Mouse (Mus musculus) lung, postnatal 25 days (tissue): ENCODE results near the gene Flt3.

Experiments used
- DNase-seq: peaks from one replicate; pipeline ENCODE4 v3.0.0; 2022; ENCODE audit warnings: low spot score

Flt3 gene

GRCm38 (mm10) chr5:147399843-147400504, at the start of gene Flt3:
Gene Flt3, minus strand, starts transcription at chr5:147400489.
- DNase-seq: peak; percentile 7

GRCm38 (mm10) chr5:147448933-147449332, 48.6 kb upstream of the Flt3 start:
- DNase-seq: no peak

- no peak for DNase-seq
Measured at GRCm38 (mm10) chr5:147448526-147448925, 48.2 kb upstream of the Flt3 start.

- no peak for DNase-seq
Measured at GRCm38 (mm10) chr5:147445252-147445651, 45.0 kb upstream of the Flt3 start.

GRCm38 (mm10) chr5:147444757-147445156, 44.5 kb upstream of the Flt3 start:
- no peak for DNase-seq

GRCm38 (mm10) chr5:147444298-147444697, 44.0 kb upstream of the Flt3 start:
- DNase-seq: no peak

- DNase-seq: no peak
Measured at GRCm38 (mm10) chr5:147442741-147443140, 42.5 kb upstream of the Flt3 start.

- no peak for DNase-seq
Measured at GRCm38 (mm10) chr5:147441979-147442378, 41.7 kb upstream of the Flt3 start.

GRCm38 (mm10) chr5:147440996-147441507, 40.8 kb upstream of the Flt3 start:
- no peak for DNase-seq

GRCm38 (mm10) chr5:147436491-147436890, 36.2 kb upstream of the Flt3 start:
- DNase-seq: no peak

GRCm38 (mm10) chr5:147435751-147436150, 35.5 kb upstream of the Flt3 start:
- DNase-seq: no peak

- DNase-seq: peak; percentile 61
Measured at GRCm38 (mm10) chr5:147435224-147435623, 34.9 kb upstream of the Flt3 start.

- no peak for DNase-seq
Measured at GRCm38 (mm10) chr5:147432927-147433326, 32.6 kb upstream of the Flt3 start.

GRCm38 (mm10) chr5:147430936-147431839, 30.9 kb upstream of the Flt3 start:
- peak; percentile 72 for DNase-seq

GRCm38 (mm10) chr5:147430361-147430935, 30.2 kb upstream of the Flt3 start:
- peak; percentile 26 for DNase-seq

- DNase-seq: peak; percentile 95
Measured at GRCm38 (mm10) chr5:147429535-147430305, 29.4 kb upstream of the Flt3 start, which contains the start of gene Pan3. Gene Pan3, plus strand, starts transcription at chr5:147430161.

- no peak for DNase-seq
Measured at GRCm38 (mm10) chr5:147426048-147426805, 25.9 kb upstream of the Flt3 start.

- no peak for DNase-seq
Measured at GRCm38 (mm10) chr5:147423612-147424011, 23.3 kb upstream of the Flt3 start.

GRCm38 (mm10) chr5:147418394-147419121, 18.3 kb upstream of the Flt3 start:
- DNase-seq: peak; percentile 45

GRCm38 (mm10) chr5:147417986-147418385, 17.7 kb upstream of the Flt3 start:
- DNase-seq: no peak
